Mouse (Mus musculus) spleen, adult 18-20 months (tissue): ENCODE results near the gene B230118H07Rik.
"Not testable (repeated sequence)": the region's sequence is repeated elsewhere in the genome, so short reads cannot be mapped to it uniquely, and the experiment has no call there.

ENCODE experiments used
- DNase-seq, 2 experiments: peaks; one replicate each; pipeline ENCODE4 v3.0.0; 2022; ENCODE audit warnings: mixed read lengths in 2 of 2

Gene B230118H07Rik

GRCm38 (mm10) chr2:101581418-101581817 is 67.9 kb downstream of the B230118H07Rik start:
- DNase-seq: no peak

- no peak for DNase-seq
Observed at GRCm38 (mm10) chr2:101580977-101581376, 68.4 kb downstream of the B230118H07Rik start.

GRCm38 (mm10) chr2:101580428-101580827 is 68.9 kb downstream of the B230118H07Rik start:
- no peak for DNase-seq

- no peak for DNase-seq
Observed at GRCm38 (mm10) chr2:101580027-101580426, 69.3 kb downstream of the B230118H07Rik start.

- no peak for DNase-seq
Observed at GRCm38 (mm10) chr2:101577243-101577642, 72.1 kb downstream of the B230118H07Rik start.

GRCm38 (mm10) chr2:101569230-101569629 is 80.1 kb downstream of the B230118H07Rik start:
- no peak for DNase-seq

GRCm38 (mm10) chr2:101567490-101567889 is 81.8 kb downstream of the B230118H07Rik start:
- DNase-seq: no peak

GRCm38 (mm10) chr2:101563776-101564175 is 85.6 kb downstream of the B230118H07Rik start:
- no peak for DNase-seq

GRCm38 (mm10) chr2:101563206-101563605 is 86.1 kb downstream of the B230118H07Rik start:
- no peak for DNase-seq

- no peak for DNase-seq
Observed at GRCm38 (mm10) chr2:101559431-101559830, 89.9 kb downstream of the B230118H07Rik start.

- no peak for DNase-seq
Observed at GRCm38 (mm10) chr2:101555886-101556285, 93.4 kb downstream of the B230118H07Rik start.

GRCm38 (mm10) chr2:101553851-101554250 is 95.5 kb downstream of the B230118H07Rik start:
- DNase-seq: no peak

GRCm38 (mm10) chr2:101552301-101552700 is 97.0 kb downstream of the B230118H07Rik start:
- no peak for DNase-seq

GRCm38 (mm10) chr2:101551026-101551719 is 98.2 kb downstream of the B230118H07Rik start:
- no peak for DNase-seq

- no peak for DNase-seq
Observed at GRCm38 (mm10) chr2:101550176-101550575, 99.2 kb downstream of the B230118H07Rik start.

- DNase-seq: no peak
Observed at GRCm38 (mm10) chr2:101548866-101549265, 100.5 kb downstream of the B230118H07Rik start.

GRCm38 (mm10) chr2:101545593-101545992 is 103.7 kb downstream of the B230118H07Rik start:
- DNase-seq: no peak

- DNase-seq: no peak
Observed at GRCm38 (mm10) chr2:101543704-101544417, 105.5 kb downstream of the B230118H07Rik start.

GRCm38 (mm10) chr2:101536887-101537286 is 112.4 kb downstream of the B230118H07Rik start:
- DNase-seq: not testable (repeated sequence)

- no peak for DNase-seq
Observed at GRCm38 (mm10) chr2:101533741-101534140, 115.6 kb downstream of the B230118H07Rik start.

GRCm38 (mm10) chr2:101525503-101526381 is 123.6 kb downstream of the B230118H07Rik start:
- no peak for DNase-seq

GRCm38 (mm10) chr2:101525091-101525490 is 124.2 kb downstream of the B230118H07Rik start:
- no peak for DNase-seq

GRCm38 (mm10) chr2:101520503-101520902 is 128.8 kb downstream of the B230118H07Rik start:
- DNase-seq: no peak
